Mouse (Mus musculus) ES-CJ7 (cell line): ENCODE results near the gene Aip.
A peak's percentile ranks its signal among the peaks of the same experiment; 100 is the strongest.

ENCODE experiments used
- DNase-seq: peaks from one replicate; pipeline ENCODE4 v3.0.0; 2011; ENCODE audit warnings: low read depth, low spot score

Aip gene

GRCm38 (mm10) chr19:4113186-4113805 is 12.4 kb downstream of the Aip start:
- no peak for DNase-seq

- DNase-seq, result no peak
Observed at GRCm38 (mm10) chr19:4112063-4112960, 13.3 kb downstream of the Aip start.

- no peak for DNase-seq
Observed at GRCm38 (mm10) chr19:4108535-4108934, 17.1 kb downstream of the Aip start.

GRCm38 (mm10) chr19:4106654-4107053 is 19.0 kb downstream of the Aip start:
- DNase-seq, result no peak

GRCm38 (mm10) chr19:4104675-4105194 is 20.9 kb downstream of the Aip start:
- no peak for DNase-seq

GRCm38 (mm10) chr19:4103792-4104191 is 21.9 kb downstream of the Aip start:
- no peak for DNase-seq

GRCm38 (mm10) chr19:4103294-4103693 is 22.4 kb downstream of the Aip start:
- DNase-seq, result no peak

GRCm38 (mm10) chr19:4102626-4103025 is 23.0 kb downstream of the Aip start:
- DNase-seq, result no peak

GRCm38 (mm10) chr19:4102049-4102448 is 23.6 kb downstream of the Aip start:
- DNase-seq, result no peak

- DNase-seq, result no peak
Observed at GRCm38 (mm10) chr19:4101466-4101865, 24.2 kb downstream of the Aip start.

- DNase-seq, result peak; percentile 46
Observed at GRCm38 (mm10) chr19:4100718-4101261, 24.9 kb downstream of the Aip start.

GRCm38 (mm10) chr19:4099837-4100717 is 25.6 kb downstream of the Aip start, which contains the start of gene Pitpnm1:
Gene Pitpnm1 (plus strand): TSS chr19:4099998.
- no peak for DNase-seq

GRCm38 (mm10) chr19:4099056-4099455 is 26.6 kb downstream of the Aip start:
- DNase-seq, result peak; percentile 87

GRCm38 (mm10) chr19:4098426-4098825 is 27.2 kb downstream of the Aip start:
- DNase-seq, result no peak

GRCm38 (mm10) chr19:4097441-4097825 is 28.2 kb downstream of the Aip start:
- peak; percentile 94 for DNase-seq

- DNase-seq, result peak; percentile 99
Observed at GRCm38 (mm10) chr19:4096642-4097440, 28.8 kb downstream of the Aip start, which contains the start of gene Cdk2ap2. Gene Cdk2ap2 (plus strand): TSS chr19:4097182.

- no peak for DNase-seq
Observed at GRCm38 (mm10) chr19:4095802-4096201, 29.9 kb downstream of the Aip start.

GRCm38 (mm10) chr19:4094774-4095303 is 30.8 kb downstream of the Aip start:
- no peak for DNase-seq

- DNase-seq, result peak; percentile 32
Observed at GRCm38 (mm10) chr19:4094348-4094747, 31.3 kb downstream of the Aip start.

GRCm38 (mm10) chr19:4093772-4094171 is 31.9 kb downstream of the Aip start:
- no peak for DNase-seq
